Mouse (Mus musculus) kidney, embryonic 14.5 days (tissue): ENCODE measurements around the gene Bckdhb. TPM values are rescaled to one million over a fixed set of nuclear protein-coding genes. Genes with fewer than 3 reads are reported as not detected.
A peak's percentile ranks its signal among the peaks of the same experiment; 100 is the strongest.

Experiments used
- ATAC-seq: fragments of 200-750 bp; cut with Nextera tagmentation; 2 replicates; pipeline ENCODE4 v1.8.0; 2017; ENCODE audit warnings: moderate number of reproducible peaks, mild to moderate bottlenecking, moderate TSS enrichment, moderate library complexity; ENCODE audit not compliant: low FRiP score, low TSS enrichment
- H3K27ac ChIP-seq: fragments of 300-500 bp; sonication (generic); 2 replicates; pipeline ENCODE4 v1.5.1; 2014; ENCODE audit warnings: low read depth, mild to moderate bottlenecking, low read length, moderate library complexity, mixed read lengths
- H3K27me3 ChIP-seq: fragments of 300-500 bp; sonication (generic); 2 replicates; pipeline ENCODE4 v1.6.1; 2014; ENCODE audit warnings: mild to moderate bottlenecking, low read length; ENCODE audit not compliant: control insufficient read depth, insufficient read depth
- H3K36me3 ChIP-seq: fragments of 300-500 bp; sonication (generic); 2 replicates; pipeline ENCODE4 v1.6.1; 2014; ENCODE audit warnings: low read length, mixed read lengths; ENCODE audit not compliant: control insufficient read depth, insufficient read depth
- H3K4me1 ChIP-seq: fragments of 300-500 bp; sonication (generic); 2 replicates; pipeline ENCODE4 v1.6.1; 2014; ENCODE audit warnings: low read length, mixed read lengths; ENCODE audit not compliant: control insufficient read depth, insufficient read depth
- H3K4me2 ChIP-seq: fragments of 300-500 bp; sonication (generic); replicated peaks from 2 replicates; pipeline ENCODE4 v1.6.1; 2014; ENCODE audit warnings: low read depth, mild to moderate bottlenecking, low read length
- H3K4me3 ChIP-seq: fragments of 300-500 bp; sonication (generic); 2 replicates; pipeline ENCODE4 v1.5.1; 2014; ENCODE audit warnings: mild to moderate bottlenecking, low read length
- H3K9ac ChIP-seq: fragments of 300-500 bp; sonication (generic); 2 replicates; pipeline ENCODE4 v1.6.1; 2014; ENCODE audit warnings: low read depth, mild to moderate bottlenecking, low read length, moderate library complexity
- H3K9me3 ChIP-seq: fragments of 300-500 bp; sonication (generic); 2 replicates; pipeline ENCODE4 v1.6.1; 2016; ENCODE audit warnings: low read length; ENCODE audit not compliant: control insufficient read depth
- WGBS: fragments of 180-500 bp; shearing (Covaris S2); extraction: QIAGEN DNeasy Blood & Tissue Kit; methylation state at CpG from one replicate; pipeline ENCODE4 v1.1.7; 2014; 5-methylcytosine and 5-hydroxymethylcytosine counted together
- polyA plus RNA-seq: library from polyadenylated mRNA; unstranded; fragments of >200 nt; fragmentation: Nextera tagmentation; extraction: Ambion mirVana; gene quantifications from 2 replicates; pipeline ENCODE4 v1.2.1, GENCODE M21; 2014

Bckdhb gene
- 53.5 and 55.9 TPM in 2 replicates for polyA plus RNA-seq

GRCm38 (mm10) chr9:83924878-83925687 lies at the start of gene Bckdhb:
Bckdhb (plus strand) TSS chr9:83925145.
- Histone ChIP-seq H3K4me3 (peak within 1 kb of the TSS; percentile 68), H3K4me2 (peak within 1 kb of the TSS; percentile 43), H3K27me3 (no peaks in the 10 kb centered on the region), H3K27ac (no peak within 1 kb of the TSS), H3K36me3 (no peaks in the 10 kb centered on the region), H3K9ac (peak within 1 kb of the TSS; percentile 71), H3K4me1 (no peaks in the 10 kb centered on the region), H3K9me3 (no peaks in the 10 kb centered on the region)
- ATAC-seq = peak; percentile 99
- under 1% methylated on average over 46 of the region's 46 CpGs for WGBS

- Histone ChIP-seq H3K4me2 (no peak overlapping the region), H3K4me3 (no peak overlapping the region), H3K9ac (no peak overlapping the region), H3K27me3 (no peaks in the 10 kb centered on the region), H3K9me3 (no peaks in the 10 kb centered on the region), H3K36me3 (no peaks in the 10 kb centered on the region), H3K4me1 (no peaks in the 10 kb centered on the region), H3K27ac (no peak overlapping the region)
- 85% methylated on average over 6 of the region's 6 CpGs for WGBS
- ATAC-seq = no peak
These were observed 42.8 kb upstream of the Bckdhb start for GRCm38 (mm10) chr9:83882191-83882590.

GRCm38 (mm10) chr9:83886149-83886548 lies 38.8 kb upstream of the Bckdhb start:
- no peaks in the 10 kb centered on the region for H3K4me1 ChIP-seq
- ATAC-seq = no peak
- H3K9ac ChIP-seq = no peak overlapping the region
- no peaks in the 10 kb centered on the region for H3K9me3 ChIP-seq
- H3K4me2 ChIP-seq = no peak overlapping the region
- H3K36me3 ChIP-seq = no peaks in the 10 kb centered on the region
- no peak overlapping the region for H3K4me3 ChIP-seq
- no peak overlapping the region for H3K27ac ChIP-seq
- no peaks in the 10 kb centered on the region for H3K27me3 ChIP-seq

- ATAC-seq = no peak
- Histone ChIP-seq H3K4me2 (no peak overlapping the region), H3K4me1 (no peaks in the 10 kb centered on the region), H3K36me3 (no peaks in the 10 kb centered on the region), H3K9ac (no peak overlapping the region), H3K4me3 (no peak overlapping the region), H3K27ac (no peak overlapping the region), H3K27me3 (no peaks in the 10 kb centered on the region), H3K9me3 (no peaks in the 10 kb centered on the region)
- 74% methylated on average over 5 of the region's 5 CpGs for WGBS
These were observed 36.7 kb upstream of the Bckdhb start for GRCm38 (mm10) chr9:83888214-83888613.

- WGBS = 75% methylated on average over 8 of the region's 8 CpGs
- Histone ChIP-seq H3K27me3 (no peaks in the 10 kb centered on the region), H3K9me3 (no peaks in the 10 kb centered on the region), H3K4me2 (no peak overlapping the region), H3K27ac (no peak overlapping the region), H3K4me1 (no peaks in the 10 kb centered on the region), H3K9ac (no peak overlapping the region), H3K36me3 (no peaks in the 10 kb centered on the region), H3K4me3 (no peak overlapping the region)
- no peak for ATAC-seq
These were observed 31.9 kb upstream of the Bckdhb start for GRCm38 (mm10) chr9:83893073-83893472.

GRCm38 (mm10) chr9:83893767-83894330 lies 31.1 kb upstream of the Bckdhb start:
- WGBS = 86% methylated on average over 4 of the region's 4 CpGs
- H3K9ac ChIP-seq = no peak overlapping the region
- no peak overlapping the region for H3K4me2 ChIP-seq
- no peak for ATAC-seq
- H3K4me3 ChIP-seq = no peak overlapping the region
- no peaks in the 10 kb centered on the region for H3K27me3 ChIP-seq
- no peaks in the 10 kb centered on the region for H3K9me3 ChIP-seq
- no peak overlapping the region for H3K27ac ChIP-seq
- no peaks in the 10 kb centered on the region for H3K36me3 ChIP-seq
- H3K4me1 ChIP-seq = no peaks in the 10 kb centered on the region

- Histone ChIP-seq H3K27ac (no peak overlapping the region), H3K9me3 (no peaks in the 10 kb centered on the region), H3K4me2 (no peak overlapping the region), H3K36me3 (no peaks in the 10 kb centered on the region), H3K4me3 (no peak overlapping the region), H3K9ac (no peak overlapping the region), H3K4me1 (no peaks in the 10 kb centered on the region), H3K27me3 (no peaks in the 10 kb centered on the region)
- ATAC-seq = no peak
- 84% methylated on average over 2 of the region's 2 CpGs for WGBS
These were observed 22.9 kb upstream of the Bckdhb start for GRCm38 (mm10) chr9:83902086-83902485.

GRCm38 (mm10) chr9:83905820-83906219 lies 19.1 kb upstream of the Bckdhb start:
- Histone ChIP-seq H3K9ac (no peak overlapping the region), H3K9me3 (no peaks in the 10 kb centered on the region), H3K4me2 (no peak overlapping the region), H3K27me3 (no peaks in the 10 kb centered on the region), H3K36me3 (no peaks in the 10 kb centered on the region), H3K4me1 (no peaks in the 10 kb centered on the region), H3K4me3 (no peak overlapping the region), H3K27ac (no peak overlapping the region)
- WGBS = 74% methylated on average over 4 of the region's 4 CpGs
- no peak for ATAC-seq

- no peak overlapping the region for H3K4me3 ChIP-seq
- 80% methylated on average over 3 of the region's 3 CpGs for WGBS
- no peaks in the 10 kb centered on the region for H3K27me3 ChIP-seq
- H3K9me3 ChIP-seq = no peaks in the 10 kb centered on the region
- no peaks in the 10 kb centered on the region for H3K36me3 ChIP-seq
- H3K9ac ChIP-seq = no peak overlapping the region
- H3K27ac ChIP-seq = no peak overlapping the region
- ATAC-seq = no peak
- H3K4me2 ChIP-seq = no peak overlapping the region
- no peaks in the 10 kb centered on the region for H3K4me1 ChIP-seq
These were observed 17.9 kb upstream of the Bckdhb start for GRCm38 (mm10) chr9:83907017-83907416.
